Mouse (Mus musculus): ENCODE results near the gene Ptprs. TPM values are rescaled to one million over a fixed set of nuclear protein-coding genes. Genes with fewer than 3 reads are reported as not detected.
A peak's percentile ranks its signal among the peaks of the same experiment; 100 is the strongest.

The Ptprs gene
- polyA plus RNA-seq, 1 experiment from 2014 or later = 210 TPM

DNA sequence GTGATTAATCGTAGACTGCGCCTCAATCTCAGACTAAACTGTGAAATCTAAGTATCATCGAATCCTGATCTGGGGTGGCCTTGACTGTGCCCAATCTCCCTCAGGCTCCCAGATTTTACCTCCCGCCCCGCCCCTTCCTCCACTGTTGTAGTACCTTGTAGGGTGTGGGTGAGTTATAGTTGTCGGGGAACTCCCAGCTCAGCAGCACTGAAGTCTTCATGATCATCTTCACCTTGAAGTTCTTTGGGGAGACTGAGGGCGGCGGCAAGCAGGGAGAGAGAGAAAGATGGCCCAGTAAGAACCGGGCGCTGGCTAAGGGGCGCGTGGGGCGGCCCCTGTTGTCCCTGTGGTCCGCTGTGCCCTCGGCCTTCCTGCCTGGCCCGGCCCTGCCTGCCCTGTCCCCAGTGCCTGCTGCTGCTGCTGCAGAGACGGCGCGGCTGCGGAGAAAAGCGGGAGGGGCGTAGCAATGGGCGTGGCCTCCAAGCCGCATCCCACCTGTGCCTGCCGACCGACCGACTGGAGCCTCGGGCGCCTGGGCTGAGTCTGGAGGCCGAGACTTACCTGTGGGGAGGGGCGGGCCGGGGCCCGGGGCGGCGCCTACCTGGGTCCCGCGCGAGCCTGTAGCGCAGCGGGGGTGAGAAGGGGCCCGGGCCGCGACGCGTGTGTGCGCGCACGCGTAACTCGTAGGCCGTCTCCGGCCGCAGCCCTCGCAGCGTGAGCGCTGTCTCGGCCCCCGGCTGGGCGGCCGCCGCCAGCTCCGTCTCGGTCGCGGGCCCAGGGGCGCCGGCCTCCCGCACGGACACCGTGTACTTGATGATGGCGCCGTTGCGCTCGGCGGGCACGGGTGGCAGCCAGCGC lies 51.3 kb downstream of the Ptprs start:
- Histone ChIP-seq H3K4me1 (replicated peaks; ENCODE audit: control insufficient read depth, insufficient read depth, low read length) (peaks cover 11% of the 10 kb centered on the region; the same call in 1 of the 2 replicates), H3K9me3 (ENCODE audit: control insufficient read depth, low read length) (no peaks in the 10 kb centered on the region), H3K4me3 (ENCODE audit: low read depth, low read length) (peak overlapping the region; percentile 39), H3K27ac (ENCODE audit: low read depth, low read length) (no peak overlapping the region), H3K4me2 (ENCODE audit: low read depth, low read length, severe bottlenecking) (peak overlapping the region; percentile 78), H3K36me3 (ENCODE audit: control insufficient read depth, insufficient read depth, low read length) (peaks cover 36% of the 10 kb centered on the region), H3K9ac (ENCODE audit: low read length) (peak overlapping the region; percentile 57), H3K27me3 (ENCODE audit: control insufficient read depth, insufficient read depth, low read length) (no peaks in the 10 kb centered on the region)
- 12% methylated on average over 75 of the region's 77 CpGs for WGBS
- ATAC-seq (replicated peaks; ENCODE audit: low FRiP score) (peak; percentile 75), DNase-seq (ENCODE audit: low spot score) (peak; percentile 84)

DNA sequence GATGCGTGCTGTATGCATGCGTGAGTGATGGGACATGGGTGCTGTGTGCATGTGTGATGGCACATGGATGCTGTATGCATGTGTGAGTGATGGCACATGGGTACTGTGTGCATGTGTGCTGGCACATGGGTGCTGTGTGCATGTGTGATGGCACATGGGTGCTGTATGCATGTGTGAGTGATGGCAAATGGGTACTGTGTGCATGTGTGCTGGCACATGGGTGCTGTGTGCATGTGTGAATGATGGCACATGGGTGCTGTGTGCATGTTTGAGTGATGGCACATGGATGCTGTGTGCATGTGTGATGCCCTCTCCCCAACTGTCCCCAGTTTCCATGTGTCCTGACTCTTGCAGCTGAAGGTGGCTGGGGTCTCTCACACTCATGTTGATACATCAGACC lies 56.3 kb downstream of the Ptprs start:
- H3K9ac ChIP-seq (ENCODE audit: low read length) = no peak overlapping the region
- 90% methylated on average over 2 of the region's 2 CpGs for WGBS

DNA sequence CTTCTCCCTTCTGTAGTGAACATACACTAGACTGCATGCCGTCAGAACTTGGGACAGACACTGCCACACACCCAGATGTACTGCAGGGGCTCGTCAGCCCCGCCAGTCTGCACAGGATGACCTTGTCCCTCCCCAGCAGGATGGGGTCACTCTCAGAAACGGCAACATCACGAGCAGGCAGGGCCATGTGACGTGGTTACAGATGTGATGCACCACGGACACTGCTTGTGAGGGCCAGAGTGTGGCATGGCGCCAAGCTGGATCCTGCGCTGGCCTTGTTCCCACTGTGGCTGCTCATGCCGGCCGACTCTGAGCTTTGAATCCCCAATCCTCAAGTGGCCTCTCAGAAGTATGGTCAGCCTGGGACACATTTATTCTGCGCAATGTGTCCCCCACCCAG lies 58.0 kb downstream of the Ptprs start:
- Histone ChIP-seq H3K36me3 (ENCODE audit: control insufficient read depth, insufficient read depth, low read length) (peaks cover 60% of the 10 kb centered on the region), H3K9me3 (ENCODE audit: control insufficient read depth, low read length) (no peaks in the 10 kb centered on the region), H3K9ac (ENCODE audit: low read length) (no peak overlapping the region), H3K4me2 (ENCODE audit: low read depth, low read length, severe bottlenecking) (no peak overlapping the region), H3K4me3 (ENCODE audit: low read depth, low read length) (no peak overlapping the region), H3K27me3 (ENCODE audit: control insufficient read depth, insufficient read depth, low read length) (no peaks in the 10 kb centered on the region), H3K4me1 (replicated peaks; ENCODE audit: control insufficient read depth, insufficient read depth, low read length) (no peaks in the 10 kb centered on the region), H3K27ac (ENCODE audit: low read depth, low read length) (no peak overlapping the region)
- 87% methylated on average over 12 of the region's 12 CpGs for WGBS
- no peak for DNase-seq (ENCODE audit: low spot score)
- no peak for ATAC-seq (replicated peaks; ENCODE audit: low FRiP score)

More for the DNA sequence above, 56.3 kb downstream of the Ptprs start:
- no peak for ATAC-seq (replicated peaks; ENCODE audit: low FRiP score)
- Histone ChIP-seq H3K27me3 (ENCODE audit: control insufficient read depth, insufficient read depth, low read length) (no peaks in the 10 kb centered on the region), H3K27ac (ENCODE audit: low read depth, low read length) (no peak overlapping the region), H3K9me3 (ENCODE audit: control insufficient read depth, low read length) (no peaks in the 10 kb centered on the region), H3K4me1 (replicated peaks; ENCODE audit: control insufficient read depth, insufficient read depth, low read length) (peaks cover 2% of the 10 kb centered on the region; the same call in 1 of the 2 replicates), H3K4me3 (ENCODE audit: low read depth, low read length) (no peak overlapping the region), H3K36me3 (ENCODE audit: control insufficient read depth, insufficient read depth, low read length) (peaks cover 57% of the 10 kb centered on the region), H3K4me2 (ENCODE audit: low read depth, low read length, severe bottlenecking) (no peak overlapping the region)
- no peak for DNase-seq (ENCODE audit: low spot score)

DNA sequence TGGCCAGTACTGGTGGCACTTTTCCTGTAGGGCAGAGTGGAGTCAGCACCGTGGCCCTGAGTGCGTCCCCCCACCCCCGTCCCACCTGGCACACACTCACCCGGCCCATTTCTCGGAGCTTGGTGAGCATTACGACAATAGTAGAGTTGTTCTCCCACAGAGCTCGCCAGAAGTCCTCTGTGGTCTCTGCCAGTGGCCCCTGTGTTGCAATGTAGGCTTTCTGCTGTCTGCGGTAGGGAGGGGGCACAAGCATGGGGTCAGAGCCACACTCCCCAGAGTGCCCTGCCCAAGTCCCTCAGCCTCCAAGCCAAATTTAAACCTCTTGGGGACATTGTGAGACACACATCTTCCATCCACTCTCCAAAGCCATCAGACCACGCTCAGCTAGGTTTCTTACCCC lies 61.5 kb downstream of the Ptprs start:
- H3K36me3 ChIP-seq (ENCODE audit: control insufficient read depth, insufficient read depth, low read length) = peaks cover 65% of the 10 kb centered on the region
- H3K27me3 ChIP-seq (ENCODE audit: control insufficient read depth, insufficient read depth, low read length) = no peaks in the 10 kb centered on the region
- H3K4me2 ChIP-seq (ENCODE audit: low read depth, low read length, severe bottlenecking) = no peak overlapping the region
- DNase-seq (ENCODE audit: low spot score) (no peak), ATAC-seq (replicated peaks; ENCODE audit: low FRiP score) (no peak)
- H3K4me1 ChIP-seq (replicated peaks; ENCODE audit: control insufficient read depth, insufficient read depth, low read length) = no peaks in the 10 kb centered on the region
- no peak overlapping the region for H3K4me3 ChIP-seq (ENCODE audit: low read depth, low read length)
- H3K27ac ChIP-seq (ENCODE audit: low read depth, low read length) = no peak overlapping the region
- no peaks in the 10 kb centered on the region for H3K9me3 ChIP-seq (ENCODE audit: control insufficient read depth, low read length)
- no peak overlapping the region for H3K9ac ChIP-seq (ENCODE audit: low read length)
- WGBS = 96% methylated on average over 9 of the region's 9 CpGs

GRCm38 (mm10) chr17:56413113-56413512 lies 63.2 kb downstream of the Ptprs start:
- no peak overlapping the region for H3K4me2 ChIP-seq (ENCODE audit: low read depth, low read length, severe bottlenecking)
- H3K36me3 ChIP-seq (ENCODE audit: control insufficient read depth, insufficient read depth, low read length) = peaks cover 54% of the 10 kb centered on the region
- whole genome bisulfite sequencing = 88% methylated on average over 13 of the region's 13 CpGs

DNA sequence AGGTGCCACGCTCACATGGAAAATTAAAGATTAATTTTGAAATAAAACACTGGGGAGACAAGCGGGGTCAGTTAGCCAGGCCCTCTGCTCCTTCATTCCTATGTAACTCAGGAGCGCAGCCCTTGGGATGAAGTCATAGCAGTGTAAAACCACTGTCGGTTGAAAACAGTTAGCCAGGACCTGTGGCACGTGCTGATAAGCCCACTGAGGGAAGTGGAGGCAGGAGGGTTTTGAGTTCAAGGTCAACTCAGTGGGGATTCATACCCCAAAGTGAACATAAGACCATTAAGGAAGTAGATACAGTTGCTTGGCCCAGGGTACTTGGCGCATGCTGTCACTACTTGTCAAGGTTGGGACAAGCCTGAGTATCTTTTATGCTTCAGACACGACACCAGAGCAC lies 64.8 kb downstream of the Ptprs start:
- Histone ChIP-seq H3K4me1 (replicated peaks; ENCODE audit: control insufficient read depth, insufficient read depth, low read length) (peaks cover 10% of the 10 kb centered on the region), H3K4me2 (ENCODE audit: low read depth, low read length, severe bottlenecking) (no peak overlapping the region), H3K9me3 (ENCODE audit: control insufficient read depth, low read length) (no peaks in the 10 kb centered on the region), H3K36me3 (ENCODE audit: control insufficient read depth, insufficient read depth, low read length) (peaks cover 41% of the 10 kb centered on the region), H3K27ac (ENCODE audit: low read depth, low read length) (no peak overlapping the region), H3K4me3 (ENCODE audit: low read depth, low read length) (no peak overlapping the region), H3K27me3 (ENCODE audit: control insufficient read depth, insufficient read depth, low read length) (no peaks in the 10 kb centered on the region), H3K9ac (ENCODE audit: low read length) (no peak overlapping the region)
- DNase-seq (ENCODE audit: low spot score) = no peak
- WGBS = 95% methylated on average over 7 of the region's 7 CpGs
- no peak for ATAC-seq (replicated peaks; ENCODE audit: low FRiP score)

More at GRCm38 (mm10) chr17:56413113-56413512, 63.2 kb downstream of the Ptprs start:
- H3K4me1 ChIP-seq (replicated peaks; ENCODE audit: control insufficient read depth, insufficient read depth, low read length) = peaks cover 5% of the 10 kb centered on the region
- no peaks in the 10 kb centered on the region for H3K27me3 ChIP-seq (ENCODE audit: control insufficient read depth, insufficient read depth, low read length)
- DNase-seq (ENCODE audit: low spot score) = no peak
- H3K27ac ChIP-seq (ENCODE audit: low read depth, low read length) = no peak overlapping the region
- H3K4me3 ChIP-seq (ENCODE audit: low read depth, low read length) = no peak overlapping the region
- H3K9ac ChIP-seq (ENCODE audit: low read length) = no peak overlapping the region
- no peak for ATAC-seq (replicated peaks; ENCODE audit: low FRiP score)
- no peaks in the 10 kb centered on the region for H3K9me3 ChIP-seq (ENCODE audit: control insufficient read depth, low read length)

GRCm38 (mm10) chr17:56409759-56410158 lies 66.5 kb downstream of the Ptprs start:
- Histone ChIP-seq H3K4me3 (ENCODE audit: low read depth, low read length) (no peak overlapping the region), H3K4me2 (ENCODE audit: low read depth, low read length, severe bottlenecking) (no peak overlapping the region), H3K9me3 (ENCODE audit: control insufficient read depth, low read length) (no peaks in the 10 kb centered on the region), H3K4me1 (replicated peaks; ENCODE audit: control insufficient read depth, insufficient read depth, low read length) (peaks cover 12% of the 10 kb centered on the region), H3K27ac (ENCODE audit: low read depth, low read length) (no peak overlapping the region), H3K9ac (ENCODE audit: low read length) (no peak overlapping the region), H3K27me3 (ENCODE audit: control insufficient read depth, insufficient read depth, low read length) (no peaks in the 10 kb centered on the region), H3K36me3 (ENCODE audit: control insufficient read depth, insufficient read depth, low read length) (peaks cover 37% of the 10 kb centered on the region)
- 0 out of 2 replicates have a peak, but pooled peaks have one; percentile 25 for ATAC-seq (replicated peaks; ENCODE audit: low FRiP score)
- WGBS = 37% methylated on average over 8 of the region's 8 CpGs
- DNase-seq (ENCODE audit: low spot score) = no peak

DNA sequence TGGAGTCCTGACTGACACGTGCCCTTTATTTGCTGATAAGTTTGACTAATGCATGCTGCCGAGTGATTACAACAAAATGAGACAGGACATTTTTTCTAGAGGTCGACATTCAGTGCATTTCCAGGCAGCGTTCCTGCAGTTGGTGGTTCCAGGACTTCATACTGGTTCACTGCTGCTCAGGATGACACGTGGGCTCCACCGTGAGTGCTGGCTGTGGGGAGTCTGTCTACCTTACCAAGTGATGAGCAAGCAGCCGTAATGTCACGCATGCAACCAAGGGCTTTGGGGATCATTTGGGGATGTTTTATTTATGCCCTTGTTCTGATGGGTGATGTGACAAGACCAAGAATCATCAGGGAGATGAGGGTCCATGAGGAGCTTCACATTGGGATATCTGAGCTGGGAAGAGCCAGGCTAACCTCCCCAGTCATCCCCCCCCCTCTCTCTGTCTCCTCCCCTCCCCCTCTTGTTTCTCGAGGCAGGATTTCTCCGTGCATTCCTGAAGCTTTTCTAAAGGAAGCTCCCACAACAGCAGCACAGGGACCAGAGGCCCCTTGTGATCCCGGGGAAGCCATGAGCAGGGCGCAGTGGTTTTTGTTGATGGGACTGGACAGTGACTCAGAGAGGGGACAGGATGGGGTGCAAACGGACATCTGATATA lies 67.2 kb downstream of the Ptprs start:
- no peak overlapping the region for H3K4me2 ChIP-seq (ENCODE audit: low read depth, low read length, severe bottlenecking)
- no peak overlapping the region for H3K9ac ChIP-seq (ENCODE audit: low read length)
- DNase-seq (ENCODE audit: low spot score) (no peak), ATAC-seq (replicated peaks; ENCODE audit: low FRiP score) (no peak)
- no peak overlapping the region for H3K4me3 ChIP-seq (ENCODE audit: low read depth, low read length)
- peaks cover 33% of the 10 kb centered on the region for H3K36me3 ChIP-seq (ENCODE audit: control insufficient read depth, insufficient read depth, low read length)
- WGBS = 54% methylated on average over 13 of the region's 13 CpGs
- peaks cover 12% of the 10 kb centered on the region for H3K4me1 ChIP-seq (replicated peaks; ENCODE audit: control insufficient read depth, insufficient read depth, low read length)
- H3K27me3 ChIP-seq (ENCODE audit: control insufficient read depth, insufficient read depth, low read length) = no peaks in the 10 kb centered on the region
- no peak overlapping the region for H3K27ac ChIP-seq (ENCODE audit: low read depth, low read length)
- H3K9me3 ChIP-seq (ENCODE audit: control insufficient read depth, low read length) = no peaks in the 10 kb centered on the region
